Mouse (Mus musculus) midbrain, postnatal 0 days (tissue): ENCODE measurements around the gene Tsx. TPM values are rescaled to one million over a fixed set of nuclear protein-coding genes. Genes with fewer than 3 reads are reported as not detected.
"Not testable (repeated sequence)": the region's sequence is repeated elsewhere in the genome, so short reads cannot be mapped to it uniquely, and the experiment has no call there.

Experiments used
- ATAC-seq: fragments of 200-750 bp; cut with Nextera tagmentation; 2 replicates; pipeline ENCODE4 v1.8.0; 2017; ENCODE audit warnings: moderate number of reproducible peaks, mild to moderate bottlenecking, moderate TSS enrichment, moderate library complexity; ENCODE audit not compliant: low FRiP score
- DNase-seq: peaks from one replicate; pipeline ENCODE4 v3.0.0-alpha.2; 2015; ENCODE audit warnings: low spot score
- H3K27ac ChIP-seq: fragments of 300-500 bp; sonication (generic); 2 replicates; pipeline ENCODE4 v1.5.1; 2014; ENCODE audit warnings: low read depth, mild to moderate bottlenecking, low read length, mixed read lengths
- H3K27me3 ChIP-seq: fragments of 300-500 bp; sonication (generic); 2 replicates; pipeline ENCODE4 v1.6.1; 2014; ENCODE audit warnings: low read length, control low read depth, mixed read lengths; ENCODE audit not compliant: insufficient read depth
- H3K36me3 ChIP-seq: fragments of 300-500 bp; sonication (generic); 2 replicates; pipeline ENCODE4 v1.6.1; 2014; ENCODE audit warnings: low read length, control low read depth, mixed read lengths; ENCODE audit not compliant: insufficient read depth
- H3K4me1 ChIP-seq: fragments of 300-500 bp; sonication (generic); 2 replicates; pipeline ENCODE4 v1.6.1; 2014; ENCODE audit warnings: mild to moderate bottlenecking, control low read depth, antibody characterized with exemption, low read length, mixed read lengths; ENCODE audit not compliant: insufficient read depth
- H3K4me2 ChIP-seq: fragments of 300-500 bp; sonication (generic); 2 replicates; pipeline ENCODE4 v1.6.1; 2014; ENCODE audit warnings: low read depth, mild to moderate bottlenecking, low read length, mixed read lengths; ENCODE audit not compliant: poor library complexity, severe bottlenecking
- H3K4me3 ChIP-seq: fragments of 300-500 bp; sonication (generic); 2 replicates; pipeline ENCODE4 v1.5.1; 2014; ENCODE audit warnings: low read depth, mild to moderate bottlenecking, low read length, moderate library complexity
- H3K9ac ChIP-seq: fragments of 300-500 bp; sonication (generic); replicated peaks from 2 replicates; pipeline ENCODE4 v1.6.1; 2014; ENCODE audit warnings: mild to moderate bottlenecking, low read length, moderate library complexity, mixed read lengths; ENCODE audit not compliant: poor library complexity, severe bottlenecking
- H3K9me3 ChIP-seq: fragments of 300-500 bp; sonication (generic); 2 replicates; pipeline ENCODE4 v1.6.1; 2016; ENCODE audit warnings: low read length, control low read depth
- CTCF ChIP-seq: IDR thresholded peaks from 2 replicates; pipeline ENCODE4 v1.5.1; 2016; ENCODE audit warnings: antibody characterized with exemption, mild to moderate bottlenecking
- WGBS: fragments of 180-500 bp; shearing (Covaris S2); extraction: QIAGEN DNeasy Blood & Tissue Kit; methylation state at CpG from one replicate; pipeline ENCODE4 v1.1.7; 2014; 5-methylcytosine and 5-hydroxymethylcytosine counted together
- polyA plus RNA-seq: library from polyadenylated mRNA; unstranded; fragments of >200 nt; fragmentation: Nextera tagmentation; extraction: Ambion mirVana; gene quantifications from 2 replicates; pipeline ENCODE4 v1.2.1, GENCODE M21; 2015
- total RNA-seq: library from RNA; depleted of rRNA; stranded (reverse); fragments of >200 nt; gene quantifications from 2 replicates; pipeline ENCODE4 v1.2.3, GENCODE M21; 2014

Tsx gene
- total and polyA plus RNA-seq, 2 experiments from 2014 or later, result 0.20 TPM; not detected in 1

DNA sequence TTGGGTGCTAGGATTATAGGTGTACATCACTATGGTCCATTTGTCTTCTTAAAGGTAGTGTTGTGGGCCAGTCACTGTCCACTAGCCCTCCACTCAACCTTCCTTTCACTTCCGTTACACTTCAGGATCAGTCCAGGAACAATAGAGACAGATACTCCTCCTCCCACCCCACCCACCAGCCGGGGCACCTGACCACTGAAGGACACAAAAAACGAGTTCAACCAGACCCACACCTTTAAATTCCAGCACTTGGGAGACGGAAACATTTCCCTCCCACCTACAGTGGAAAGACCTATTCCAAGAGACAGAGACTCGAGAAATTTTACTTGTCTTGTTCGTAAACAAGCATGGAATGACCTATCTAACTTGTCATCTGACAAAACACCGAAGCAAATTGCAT, 18.0 kb downstream of the Tsx start:
- no peaks in the 10 kb centered on the region for H3K9me3 ChIP-seq
- H3K27ac ChIP-seq, result no peak overlapping the region
- no peaks in the 10 kb centered on the region for H3K36me3 ChIP-seq
- H3K4me3 ChIP-seq, result no peak overlapping the region
- no peak for ATAC-seq
- no peak for DNase-seq
- H3K27me3 ChIP-seq, result peaks cover 13% of the 10 kb centered on the region
- H3K4me1 ChIP-seq, result no peaks in the 10 kb centered on the region
- no peak for TF ChIP-seq CTCF
- H3K4me2 ChIP-seq, result no peak overlapping the region
- no peak overlapping the region for H3K9ac ChIP-seq
- 72% methylated on average over 7 of the region's 7 CpGs for WGBS

DNA sequence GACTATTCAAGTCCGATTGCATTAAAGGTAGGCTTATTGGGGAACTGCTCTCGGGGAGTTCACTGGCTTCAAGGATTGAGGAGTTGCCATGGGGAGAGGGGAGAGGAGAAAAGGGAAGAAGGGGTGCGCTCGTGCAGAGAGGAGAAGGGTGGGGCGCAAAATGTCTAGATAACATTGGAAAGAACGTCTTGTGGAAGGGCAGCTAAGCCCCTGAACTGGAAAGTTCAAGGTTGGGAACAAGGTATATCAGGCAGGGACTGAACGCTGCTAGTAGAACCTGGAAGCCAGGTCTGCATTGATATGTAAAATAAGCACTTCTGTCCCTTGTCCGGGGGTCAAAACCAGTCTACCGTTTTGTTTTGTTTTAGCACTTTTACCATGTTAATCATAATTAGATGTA, 23.8 kb downstream of the Tsx start:
- ATAC-seq, result no peak

DNA sequence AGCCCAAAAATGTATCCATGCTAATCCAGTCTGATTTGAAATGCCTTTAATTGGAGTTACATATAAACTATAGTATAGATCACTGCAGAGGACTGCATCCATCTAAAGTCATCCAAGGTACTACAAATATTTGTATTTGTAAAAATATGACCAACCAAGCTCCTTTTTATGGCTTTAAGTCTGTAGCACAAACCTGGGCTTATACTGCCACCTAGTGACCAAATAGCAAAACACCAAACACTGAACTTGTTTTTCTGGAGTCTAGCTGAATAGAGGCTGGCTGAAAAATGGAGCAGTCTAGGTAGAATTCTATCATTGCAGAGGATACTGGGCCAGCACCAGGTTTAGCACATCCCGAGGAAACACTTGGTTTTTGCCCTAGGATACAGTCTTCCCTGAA, 26.5 kb downstream of the Tsx start:
- Histone ChIP-seq H3K36me3 (no peaks in the 10 kb centered on the region), H3K4me3 (no peak overlapping the region), H3K9me3 (no peaks in the 10 kb centered on the region), H3K27ac (no peak overlapping the region), H3K4me2 (no peak overlapping the region), H3K27me3 (peaks cover 17% of the 10 kb centered on the region), H3K9ac (no peak overlapping the region), H3K4me1 (no peaks in the 10 kb centered on the region)
- 0 out of 2 replicates have a peak, but pooled peaks have one; percentile 58 for ATAC-seq
- WGBS, result 10% methylated on average over 1 of the region's 1 CpGs
- TF ChIP-seq CTCF, result peak; percentile 83
- DNase-seq, result peak; percentile 82

More for the DNA sequence above, 23.8 kb downstream of the Tsx start:
- no peak overlapping the region for H3K27ac ChIP-seq
- no peaks in the 10 kb centered on the region for H3K9me3 ChIP-seq
- 0 out of 2 replicates have a peak overlapping the region, but pooled peaks have one; percentile 2 for H3K4me2 ChIP-seq
- no peaks in the 10 kb centered on the region for H3K4me1 ChIP-seq
- H3K9ac ChIP-seq, result no peak overlapping the region
- TF ChIP-seq CTCF, result no peak
- peaks cover 22% of the 10 kb centered on the region for H3K27me3 ChIP-seq
- H3K4me3 ChIP-seq, result peak overlapping the region; percentile 2; the same call in 1 of the 2 replicates
- DNase-seq, result no peak
- WGBS, result 18% methylated on average over 9 of the region's 9 CpGs
- no peaks in the 10 kb centered on the region for H3K36me3 ChIP-seq

DNA sequence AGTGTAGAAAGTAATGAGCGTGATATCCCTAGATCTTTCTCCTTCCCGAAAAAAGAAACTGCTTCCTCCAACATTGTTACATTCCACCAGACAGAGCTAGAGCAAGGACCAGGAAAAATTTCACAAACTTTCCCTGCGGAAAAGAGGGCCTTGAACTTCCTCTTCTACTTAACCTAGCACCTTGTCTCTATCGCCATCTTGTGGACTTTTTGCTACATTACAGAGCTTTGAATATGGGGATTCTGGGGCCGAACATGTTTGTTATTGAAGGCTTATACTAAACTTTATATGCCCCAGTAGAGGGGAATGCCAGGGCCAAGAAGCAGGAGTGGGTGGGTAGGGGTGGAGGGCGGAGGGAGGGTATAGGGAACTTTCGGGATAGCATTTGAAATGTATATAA, 29.5 kb downstream of the Tsx start:
- DNase-seq, result peak; percentile 60
- TF ChIP-seq CTCF, result peak; percentile 73
- no peaks in the 10 kb centered on the region for H3K36me3 ChIP-seq
- H3K27me3 ChIP-seq, result peaks cover 27% of the 10 kb centered on the region
- no peak overlapping the region for H3K27ac ChIP-seq
- no peak overlapping the region for H3K9ac ChIP-seq
- WGBS, result 34% methylated on average over 7 of the region's 7 CpGs
- no peaks in the 10 kb centered on the region for H3K4me1 ChIP-seq
- no peak overlapping the region for H3K4me2 ChIP-seq
- no peaks in the 10 kb centered on the region for H3K9me3 ChIP-seq
- no peak for ATAC-seq
- no peak overlapping the region for H3K4me3 ChIP-seq

DNA sequence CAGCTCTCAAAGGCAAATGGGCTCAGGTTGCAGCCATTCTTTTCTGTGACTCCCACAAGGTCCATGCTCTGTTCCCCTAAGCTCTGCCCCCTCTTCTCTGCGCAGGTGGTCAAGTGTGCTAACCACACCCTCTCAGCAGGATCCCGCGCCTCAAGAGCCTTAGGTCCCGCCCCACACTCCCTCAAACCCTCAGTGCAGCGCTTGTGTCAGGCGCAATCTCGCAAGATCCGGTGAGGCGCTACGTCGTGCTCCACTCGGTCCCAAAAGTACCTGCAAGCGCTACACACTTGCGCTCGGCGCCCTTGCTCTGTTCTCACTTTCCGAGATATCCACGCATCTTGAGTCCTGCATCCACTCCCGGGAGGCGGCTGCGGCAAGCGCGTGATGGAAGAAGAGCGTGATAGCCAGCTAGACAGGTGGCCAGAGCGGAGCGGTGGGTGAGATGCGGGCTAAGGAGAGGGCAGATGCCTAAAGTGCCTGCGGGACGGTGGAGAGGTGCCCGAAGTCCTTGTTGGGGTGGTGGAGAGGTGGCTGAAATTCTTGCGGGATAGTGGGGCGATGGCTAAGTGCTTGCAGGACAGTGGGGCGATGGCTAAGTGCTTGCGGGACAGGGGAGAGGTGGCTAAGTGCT, 33.4 kb downstream of the Tsx start:
- Histone ChIP-seq H3K4me1 (no peaks in the 10 kb centered on the region), H3K4me3 (peak overlapping the region; percentile 36), H3K9ac (peak overlapping the region; percentile 42), H3K27ac (no peak overlapping the region), H3K4me2 (peak overlapping the region; percentile 58), H3K9me3 (no peaks in the 10 kb centered on the region), H3K27me3 (peaks cover 20% of the 10 kb centered on the region), H3K36me3 (no peaks in the 10 kb centered on the region)
- ATAC-seq (peak; percentile 27; the same call in 1 of the 2 replicates), DNase-seq (peak; percentile 0)
- no peak for TF ChIP-seq CTCF
- 18% methylated on average over 34 of the region's 34 CpGs for WGBS

DNA sequence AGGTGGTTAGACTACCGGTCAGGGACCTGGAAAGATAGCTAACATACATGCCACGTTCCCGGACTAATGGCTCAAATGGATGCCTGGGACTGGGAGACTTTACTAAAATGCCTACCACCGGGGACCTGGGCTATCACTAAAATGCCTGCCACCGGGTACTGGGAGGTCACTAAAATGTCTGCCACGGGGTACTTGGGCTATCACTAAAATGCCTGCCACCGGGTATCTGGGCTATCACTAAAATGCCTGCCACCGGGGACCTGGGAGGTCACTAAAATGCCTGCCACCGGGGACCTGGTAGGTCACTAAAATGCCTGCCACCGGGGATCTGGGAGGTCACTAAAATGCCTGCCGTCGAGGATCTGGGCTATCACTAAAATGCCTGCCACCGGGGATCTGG, 34.2 kb downstream of the Tsx start:
- WGBS, result 61% methylated on average over 10 of the region's 13 CpGs
- not testable (repeated sequence) for H3K9me3 ChIP-seq, H3K36me3 ChIP-seq, H3K4me1 ChIP-seq, ATAC-seq, DNase-seq, H3K27ac ChIP-seq, H3K9ac ChIP-seq
- Histone ChIP-seq H3K4me3 (peak overlapping the region; percentile 36; the same call in 1 of the 2 replicates), H3K27me3 (peaks cover 20% of the 10 kb centered on the region), H3K4me2 (peak overlapping the region; percentile 58)

DNA sequence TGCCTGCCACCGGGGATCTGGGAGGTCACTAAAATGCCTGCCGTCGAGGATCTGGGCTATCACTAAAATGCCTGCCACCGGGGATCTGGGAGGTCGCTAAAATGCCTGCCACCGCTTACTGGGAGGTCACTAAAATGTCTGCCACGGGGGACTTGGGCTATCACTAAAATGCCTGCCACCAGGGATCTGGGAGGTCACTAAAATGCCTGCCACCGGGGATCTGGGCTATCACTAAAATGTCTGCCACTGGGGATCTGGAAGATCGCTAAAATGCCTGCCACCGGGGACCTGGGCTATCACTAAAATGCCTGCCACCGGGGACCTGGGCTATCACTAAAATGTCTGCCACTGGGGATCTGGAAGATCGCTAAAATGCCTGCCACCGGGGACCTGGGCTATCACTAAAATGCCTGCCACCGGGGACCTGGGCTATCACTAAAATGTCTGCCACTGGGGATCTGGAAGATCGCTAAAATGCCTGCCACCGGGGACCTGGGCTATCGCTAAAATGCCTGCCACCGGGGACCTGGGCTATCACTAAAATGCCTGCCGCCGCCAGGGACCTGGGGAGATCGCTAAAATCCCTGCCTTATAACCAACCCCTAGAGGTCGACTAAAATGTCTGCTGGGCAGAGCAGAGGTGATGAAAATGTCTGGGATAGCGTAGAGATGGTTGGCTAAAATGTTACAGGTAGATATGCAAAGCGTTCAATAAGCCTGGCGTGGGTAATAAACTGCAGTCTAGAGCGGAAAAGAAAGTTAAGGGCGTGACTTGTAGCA, 34.9 kb downstream of the Tsx start:
- not testable (repeated sequence) for H3K9me3 ChIP-seq, DNase-seq, H3K4me2 ChIP-seq, H3K36me3 ChIP-seq, ATAC-seq, H3K27ac ChIP-seq, H3K9ac ChIP-seq, H3K4me3 ChIP-seq, H3K4me1 ChIP-seq
- H3K27me3 ChIP-seq, result peaks cover 20% of the 10 kb centered on the region
- WGBS, result 77% methylated on average over 18 of the region's 27 CpGs
